Mouse (Mus musculus) heart, embryonic 15.5 days (tissue): ENCODE measurements around the gene Snx21. TPM values are rescaled to one million over a fixed set of nuclear protein-coding genes. Genes with fewer than 3 reads are reported as not detected.
A peak's percentile ranks its signal among the peaks of the same experiment; 100 is the strongest.

Experiments
- ATAC-seq: fragments of 200-750 bp; cut with Nextera tagmentation; replicated peaks from 2 replicates; pipeline ENCODE4 v1.8.0; 2017; ENCODE audit warnings: low read depth, moderate TSS enrichment; ENCODE audit not compliant: insufficient number of reproducible peaks, insufficient read depth, low FRiP score
- H3K27ac ChIP-seq: fragments of 300-500 bp; sonication (generic); 2 replicates; pipeline ENCODE4 v1.5.1; 2015; ENCODE audit warnings: mild to moderate bottlenecking, inconsistent platforms
- H3K27me3 ChIP-seq: fragments of 300-500 bp; sonication (generic); 2 replicates; pipeline ENCODE4 v1.6.1; 2015; ENCODE audit warnings: inconsistent platforms
- H3K36me3 ChIP-seq: fragments of 300-500 bp; sonication (generic); 2 replicates; pipeline ENCODE4 v1.6.1; 2015; ENCODE audit warnings: mild to moderate bottlenecking, inconsistent platforms
- H3K4me1 ChIP-seq: fragments of 300-500 bp; sonication (generic); replicated peaks from 2 replicates; pipeline ENCODE4 v1.6.1; 2015; ENCODE audit warnings: inconsistent platforms
- H3K4me2 ChIP-seq: fragments of 300-500 bp; sonication (generic); 2 replicates; pipeline ENCODE4 v1.6.1; 2015; ENCODE audit warnings: inconsistent platforms, mild to moderate bottlenecking, moderate library complexity
- H3K4me3 ChIP-seq: fragments of 300-500 bp; sonication (generic); 2 replicates; pipeline ENCODE4 v1.5.1; 2015; ENCODE audit warnings: mild to moderate bottlenecking, inconsistent platforms
- H3K9ac ChIP-seq: fragments of 300-500 bp; sonication (generic); 2 replicates; pipeline ENCODE4 v1.6.1; 2015; ENCODE audit warnings: mild to moderate bottlenecking, inconsistent platforms
- H3K9me3 ChIP-seq: fragments of 300-500 bp; sonication (generic); replicated peaks from 2 replicates; pipeline ENCODE4 v1.6.1; 2016; ENCODE audit warnings: inconsistent platforms
- WGBS: fragments of 180-500 bp; shearing (Covaris S2); methylation state at CpG from one replicate; pipeline ENCODE4 v1.1.7; 2015; ENCODE audit warnings: mixed read lengths; 5-methylcytosine and 5-hydroxymethylcytosine counted together
- polyA plus RNA-seq: library from polyadenylated mRNA; unstranded; fragments of >200 nt; fragmentation: Nextera tagmentation; extraction: Ambion mirVana; gene quantifications from 2 replicates; pipeline ENCODE4 v1.2.1, GENCODE M21; 2015

Gene Snx21
- 42.5 and 43.4 TPM in 2 replicates for polyA plus RNA-seq

DNA sequence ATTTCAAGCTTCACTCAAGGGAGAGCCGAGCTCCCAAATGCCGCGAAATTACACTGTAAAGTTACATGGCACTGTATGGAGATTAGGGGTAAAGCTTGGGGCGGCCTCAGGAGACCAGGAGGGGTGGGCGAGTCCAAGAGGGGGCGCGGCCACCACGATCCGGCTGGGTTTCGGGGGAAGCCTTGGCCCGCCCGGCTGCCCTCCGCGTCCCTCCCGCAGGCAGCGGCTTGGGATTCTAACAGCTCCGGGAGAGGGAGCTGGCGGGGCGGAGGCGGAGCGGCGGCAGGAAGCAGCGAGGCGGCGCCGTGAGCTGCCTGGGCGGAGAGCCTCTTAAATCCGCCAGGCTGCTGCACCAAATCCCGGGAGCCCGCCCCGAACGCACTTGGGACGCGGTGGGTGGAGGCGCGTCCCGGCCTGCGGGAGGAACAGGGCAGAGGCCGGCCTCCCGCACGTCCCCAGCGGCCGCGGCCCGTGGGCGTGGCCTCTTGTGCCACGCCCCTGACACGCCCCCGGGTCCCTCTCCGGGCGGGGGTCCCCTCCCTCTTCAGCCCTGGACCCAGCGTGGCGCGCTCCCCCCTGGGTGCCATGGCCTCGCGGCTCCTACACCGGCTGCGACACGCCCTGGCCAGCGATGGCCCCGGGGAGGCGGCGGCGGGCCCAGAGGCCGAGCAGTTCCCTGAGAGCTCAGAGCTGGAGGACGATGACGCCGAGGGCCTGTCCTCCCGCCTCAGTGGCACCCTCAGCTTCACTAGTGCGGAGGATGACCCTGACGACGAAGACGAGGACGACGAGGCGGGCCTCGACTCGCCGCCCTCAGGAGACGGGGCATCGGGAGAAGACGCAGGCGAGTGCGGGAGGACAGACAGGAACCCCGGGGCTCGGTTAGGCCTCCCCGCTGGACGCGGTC lies at the start of gene Snx21:
Snx21 (plus strand) TSS at position 343 of the 907 bp plus-strand sequence.
- peak within 1 kb of the TSS; percentile 78 for H3K4me2 ChIP-seq
- H3K9me3 ChIP-seq: no peaks in the 10 kb centered on the region
- peak; percentile 94 for ATAC-seq
- peaks cover 26% of the 10 kb centered on the region for H3K4me1 ChIP-seq
- peak within 1 kb of the TSS; percentile 76 for H3K4me3 ChIP-seq
- WGBS: under 1% methylated on average over 88 of the region's 89 CpGs
- peaks cover 12% of the 10 kb centered on the region for H3K36me3 ChIP-seq
- H3K9ac ChIP-seq: peak within 1 kb of the TSS; percentile 92
- H3K27ac ChIP-seq: peak within 1 kb of the TSS; percentile 96
- H3K27me3 ChIP-seq: no peaks in the 10 kb centered on the region

DNA sequence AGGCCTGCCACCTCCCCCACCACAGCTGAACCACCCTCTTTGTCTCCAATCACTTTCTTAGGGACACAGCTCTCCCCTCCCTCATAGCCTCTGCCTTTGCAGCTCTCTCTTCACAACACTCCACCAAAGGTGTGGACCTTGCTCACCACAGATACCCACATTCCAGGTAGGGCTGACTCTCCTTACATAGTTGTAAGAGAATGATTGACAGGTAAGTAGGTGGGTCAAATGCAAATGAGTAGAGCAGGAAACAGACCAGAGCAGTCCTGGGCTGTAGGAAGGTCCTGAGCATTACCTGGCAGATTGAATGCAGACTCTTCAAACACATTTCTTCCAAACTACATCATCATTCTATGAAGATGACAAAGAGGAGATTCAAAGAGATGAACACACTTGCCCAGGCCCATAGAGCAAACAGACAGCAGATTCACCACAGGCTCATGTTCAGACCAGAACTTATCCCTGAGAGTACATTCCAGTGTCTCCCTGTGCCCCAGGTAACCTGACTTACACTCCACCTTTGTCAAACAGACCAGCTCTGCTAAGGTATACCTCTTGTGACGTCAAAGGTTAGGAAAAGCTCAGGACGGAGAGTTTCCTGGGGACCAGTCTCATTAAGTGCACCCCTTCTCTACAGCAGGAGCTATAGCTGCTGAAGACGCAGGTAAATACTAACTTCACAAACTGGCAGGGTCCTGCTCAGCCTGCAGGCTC lies 48.1 kb upstream of the Snx21 start:
- Histone ChIP-seq H3K27ac (no peak overlapping the region), H3K27me3 (no peaks in the 10 kb centered on the region), H3K9ac (no peak overlapping the region), H3K4me1 (no peaks in the 10 kb centered on the region), H3K4me2 (no peak overlapping the region), H3K4me3 (no peak overlapping the region), H3K9me3 (no peaks in the 10 kb centered on the region), H3K36me3 (no peaks in the 10 kb centered on the region)
- 64% methylated on average over 3 of the region's 3 CpGs for WGBS
- no peak for ATAC-seq

DNA sequence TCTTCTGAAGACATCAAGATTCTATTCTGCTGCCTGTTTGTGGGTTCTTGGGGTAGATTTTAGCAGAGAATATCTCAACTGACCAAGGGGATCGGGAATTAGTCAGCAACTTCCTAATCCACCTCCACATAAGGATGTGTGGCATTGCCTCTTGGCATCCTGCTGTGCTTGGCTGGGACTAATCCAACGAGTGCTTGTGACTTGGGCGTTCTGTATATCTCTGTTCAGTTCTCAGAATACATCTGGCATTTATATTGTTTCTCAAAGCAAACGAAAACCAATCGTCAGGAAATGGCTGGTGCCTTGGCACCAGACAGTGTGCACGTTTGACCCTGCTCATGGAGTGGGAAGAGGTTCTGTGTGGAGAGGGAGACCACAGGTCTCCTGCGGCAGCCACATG lies 45.7 kb upstream of the Snx21 start:
- no peak for ATAC-seq
- H3K36me3 ChIP-seq: no peaks in the 10 kb centered on the region
- 52% methylated on average over 7 of the region's 7 CpGs for WGBS
- H3K9ac ChIP-seq: no peak overlapping the region
- H3K27ac ChIP-seq: no peak overlapping the region
- no peak overlapping the region for H3K4me3 ChIP-seq
- no peaks in the 10 kb centered on the region for H3K9me3 ChIP-seq
- H3K27me3 ChIP-seq: no peaks in the 10 kb centered on the region
- peaks cover 2% of the 10 kb centered on the region; the same call in 1 of the 2 replicates for H3K4me1 ChIP-seq
- no peak overlapping the region for H3K4me2 ChIP-seq

DNA sequence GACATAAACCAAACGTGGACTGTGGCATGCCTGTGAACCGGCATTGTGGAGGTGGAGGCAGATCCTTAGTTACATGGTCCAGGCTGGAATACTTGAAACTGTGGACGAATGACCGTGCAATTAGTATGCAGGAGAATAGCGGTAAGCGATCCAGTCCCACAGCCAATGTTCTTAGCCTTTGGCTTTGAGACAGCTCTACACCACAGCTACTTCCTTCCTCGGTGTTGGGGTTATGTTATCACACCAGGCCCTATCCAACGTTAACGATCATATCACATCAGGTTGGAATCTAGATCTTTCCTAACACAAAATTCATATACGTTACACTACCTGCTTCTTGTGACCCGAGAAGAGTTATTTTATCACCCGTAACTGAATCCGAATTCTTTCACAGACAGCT lies 40.6 kb upstream of the Snx21 start:
- peaks cover 25% of the 10 kb centered on the region; the same call in 1 of the 2 replicates for H3K36me3 ChIP-seq
- WGBS: 59% methylated on average over 13 of the region's 13 CpGs
- peak overlapping the region; percentile 98 for H3K4me3 ChIP-seq
- peaks cover 23% of the 10 kb centered on the region for H3K4me1 ChIP-seq
- no peaks in the 10 kb centered on the region for H3K9me3 ChIP-seq
- H3K9ac ChIP-seq: peak overlapping the region; percentile 98
- ATAC-seq: no peak
- H3K4me2 ChIP-seq: peak overlapping the region; percentile 86
- H3K27ac ChIP-seq: no peak overlapping the region
- no peaks in the 10 kb centered on the region for H3K27me3 ChIP-seq

DNA sequence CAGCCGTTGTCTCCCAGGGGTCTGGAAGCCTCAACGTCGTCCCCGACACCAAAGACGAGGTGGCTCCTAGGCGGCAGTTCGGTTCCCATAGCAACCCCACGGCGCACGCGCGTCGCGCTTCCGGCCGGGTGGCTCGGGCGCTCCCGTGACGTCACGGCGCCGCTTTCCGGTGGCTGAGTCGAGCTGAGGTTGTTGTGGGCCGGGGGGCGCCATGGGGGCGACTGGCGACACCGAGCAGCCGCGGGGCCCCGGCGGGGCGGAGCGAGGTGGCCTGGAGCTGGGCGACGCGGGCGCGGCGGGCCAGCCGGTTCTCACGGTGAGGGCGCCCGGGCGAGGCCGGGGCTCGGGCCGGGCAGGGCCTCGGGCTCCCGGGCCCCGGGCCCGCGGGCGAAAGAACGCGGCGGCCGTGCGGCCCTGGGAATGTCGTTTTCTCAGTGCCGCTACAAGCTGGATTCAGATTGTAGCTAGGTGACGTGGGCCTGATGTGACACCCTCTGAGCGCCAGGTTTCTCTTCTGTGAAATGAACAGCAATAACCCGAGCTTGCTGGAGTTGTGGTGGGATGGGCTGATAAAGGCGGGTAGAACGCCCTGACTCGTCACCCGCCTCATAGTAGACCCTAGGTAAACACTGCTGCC lies 39.7 kb upstream of the Snx21 start, which contains the start of the genes Wfdc3 and Dnttip1:
Wfdc3 (minus strand) TSS at position 89 of the 637 bp plus-strand sequence.
Dnttip1 (plus strand) TSS at position 141 of the 637 bp plus-strand sequence.
- WGBS: under 1% methylated on average over 70 of the region's 70 CpGs
- peak; percentile 84 for ATAC-seq

DNA sequence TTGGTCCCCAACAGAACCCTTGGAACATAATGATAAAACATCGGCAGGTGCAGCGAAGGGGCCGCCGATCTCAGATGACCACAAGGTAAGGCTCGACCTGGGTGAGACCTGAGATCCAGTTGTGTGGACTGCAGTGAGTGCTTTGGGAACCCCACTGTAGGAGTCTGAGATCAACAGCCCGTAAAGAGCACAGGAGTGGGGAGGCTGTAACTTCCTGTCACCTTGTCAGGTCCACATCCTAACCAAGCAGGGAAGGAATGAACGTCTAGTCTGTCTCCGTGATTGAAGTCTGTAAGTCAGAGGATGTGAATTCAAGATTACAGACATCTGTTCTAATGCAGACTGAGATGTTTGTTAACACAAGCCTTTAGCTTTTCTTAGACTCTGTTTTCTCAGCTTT lies 38.9 kb upstream of the Snx21 start:
- peaks cover 42% of the 10 kb centered on the region; the same call in 1 of the 2 replicates for H3K36me3 ChIP-seq
- no peak for ATAC-seq
- peak overlapping the region; percentile 98 for H3K9ac ChIP-seq
- no peak overlapping the region for H3K27ac ChIP-seq
- 31% methylated on average over 8 of the region's 8 CpGs for WGBS
- no peaks in the 10 kb centered on the region for H3K9me3 ChIP-seq
- no peaks in the 10 kb centered on the region for H3K27me3 ChIP-seq
- H3K4me2 ChIP-seq: peak overlapping the region; percentile 86
- H3K4me3 ChIP-seq: peak overlapping the region; percentile 98
- peaks cover 23% of the 10 kb centered on the region for H3K4me1 ChIP-seq

More for the DNA sequence above, 39.7 kb upstream of the Snx21 start, which contains the start of the genes Wfdc3 and Dnttip1:
- Histone ChIP-seq H3K4me2 (peak within 1 kb of the TSS; percentile 86), H3K27ac (peak within 1 kb of the TSS; percentile 85), H3K4me1 (peaks cover 23% of the 10 kb centered on the region), H3K36me3 (peaks cover 34% of the 10 kb centered on the region; the same call in 1 of the 2 replicates), H3K27me3 (no peaks in the 10 kb centered on the region), H3K4me3 (peak within 1 kb of the TSS; percentile 98), H3K9ac (peak within 1 kb of the TSS; percentile 98), H3K9me3 (no peaks in the 10 kb centered on the region)

DNA sequence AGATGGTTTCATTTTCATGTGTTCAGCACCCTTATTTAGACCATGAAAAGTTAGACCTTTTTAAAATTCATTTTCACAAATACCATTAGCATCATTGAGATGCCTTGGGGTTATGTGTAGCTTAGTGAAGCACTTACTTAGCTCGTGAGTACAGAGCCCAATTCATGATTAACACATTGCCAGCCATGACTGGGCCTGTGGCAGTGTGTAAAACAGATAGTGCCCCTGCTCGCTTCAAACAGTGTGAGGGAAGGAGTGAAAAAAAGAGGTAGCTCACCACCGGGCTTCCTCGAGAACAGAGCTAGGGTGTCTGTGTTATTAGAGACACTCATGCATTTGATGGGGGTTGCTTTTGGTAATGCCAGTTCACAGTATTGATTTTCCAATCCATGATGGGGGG lies 37.4 kb upstream of the Snx21 start:
- H3K36me3 ChIP-seq: peaks cover 52% of the 10 kb centered on the region
- H3K4me1 ChIP-seq: peaks cover 25% of the 10 kb centered on the region
- no peaks in the 10 kb centered on the region for H3K9me3 ChIP-seq
- H3K4me3 ChIP-seq: no peak overlapping the region
- WGBS: 79% methylated on average over 4 of the region's 4 CpGs
- no peak overlapping the region for H3K4me2 ChIP-seq
- H3K27me3 ChIP-seq: no peaks in the 10 kb centered on the region
- H3K27ac ChIP-seq: no peak overlapping the region
- H3K9ac ChIP-seq: no peak overlapping the region
- no peak for ATAC-seq

DNA sequence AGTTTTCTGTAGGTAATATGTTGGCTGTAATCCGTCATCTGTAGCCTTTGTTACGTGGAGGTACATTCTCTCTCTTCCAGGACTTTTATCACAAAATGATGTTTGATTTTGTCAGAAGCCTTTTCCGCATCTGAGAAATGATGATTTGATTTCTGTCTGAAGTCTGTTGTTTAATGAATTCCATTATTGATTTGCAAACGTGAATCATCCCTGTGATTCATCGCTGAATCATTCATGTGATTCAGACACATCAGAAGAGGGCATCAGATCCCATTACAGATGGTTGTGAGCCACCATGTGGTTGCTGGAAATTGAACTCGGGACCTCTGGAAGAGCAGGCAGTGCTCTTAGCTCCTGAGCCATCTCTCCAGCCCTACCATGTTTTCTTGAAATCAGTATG lies 36.6 kb upstream of the Snx21 start:
- H3K4me1 ChIP-seq: peaks cover 30% of the 10 kb centered on the region
- no peak overlapping the region for H3K4me3 ChIP-seq
- H3K4me2 ChIP-seq: no peak overlapping the region
- H3K9me3 ChIP-seq: no peaks in the 10 kb centered on the region
- no peak overlapping the region for H3K9ac ChIP-seq
- H3K27ac ChIP-seq: no peak overlapping the region
- H3K36me3 ChIP-seq: peaks cover 58% of the 10 kb centered on the region
- no peaks in the 10 kb centered on the region for H3K27me3 ChIP-seq
- ATAC-seq: no peak
- WGBS: 88% methylated on average over 6 of the region's 6 CpGs

DNA sequence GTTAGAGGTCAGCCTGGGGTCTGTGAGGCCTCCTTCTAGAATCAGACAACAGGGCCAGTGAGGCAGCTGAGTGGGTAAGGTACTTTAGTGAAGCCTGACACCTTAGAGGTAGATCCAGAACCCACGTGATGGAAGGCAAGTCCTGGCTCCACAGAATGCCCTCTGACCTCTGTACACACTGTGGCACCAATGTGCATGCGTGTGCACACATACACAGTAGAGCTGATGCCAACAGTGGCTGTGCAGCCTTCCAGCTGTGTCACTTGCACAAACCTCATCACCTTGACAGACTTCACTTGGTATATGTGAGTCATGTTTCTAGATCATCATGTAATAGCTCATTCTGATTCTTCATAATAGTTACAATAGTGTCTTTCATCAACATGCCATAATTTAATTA lies 33.2 kb upstream of the Snx21 start:
- Histone ChIP-seq H3K9ac (no peak overlapping the region), H3K4me1 (peaks cover 33% of the 10 kb centered on the region), H3K27ac (no peak overlapping the region), H3K4me2 (no peak overlapping the region), H3K36me3 (peaks cover 91% of the 10 kb centered on the region), H3K27me3 (no peaks in the 10 kb centered on the region), H3K9me3 (no peaks in the 10 kb centered on the region), H3K4me3 (no peak overlapping the region)
- ATAC-seq: no peak
- 93% methylated on average over 2 of the region's 2 CpGs for WGBS

DNA sequence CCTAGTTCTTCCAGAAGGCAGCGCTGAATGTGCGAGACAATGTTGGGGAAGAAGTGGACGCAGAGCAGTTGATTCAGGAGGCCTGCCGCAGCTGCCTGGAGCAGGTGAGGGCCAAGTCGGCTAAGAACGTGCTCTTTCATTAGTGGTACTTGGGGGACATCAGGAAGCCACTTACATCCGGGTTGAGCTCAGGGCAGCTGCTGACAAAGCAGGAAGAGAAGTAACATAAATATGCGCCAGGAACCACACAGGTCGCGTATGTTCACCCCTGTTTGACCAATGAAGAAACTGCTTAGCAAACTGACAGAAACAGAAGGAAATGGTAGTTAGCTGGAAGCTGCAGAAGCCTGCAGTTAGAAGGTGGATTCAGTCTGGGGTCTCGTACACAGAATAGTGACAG lies 31.5 kb upstream of the Snx21 start:
- H3K36me3 ChIP-seq: peaks cover 92% of the 10 kb centered on the region
- no peaks in the 10 kb centered on the region for H3K27me3 ChIP-seq
- no peak for ATAC-seq
- 75% methylated on average over 11 of the region's 11 CpGs for WGBS
- peaks cover 29% of the 10 kb centered on the region for H3K4me1 ChIP-seq
- H3K4me3 ChIP-seq: no peak overlapping the region
- no peak overlapping the region for H3K9ac ChIP-seq
- H3K27ac ChIP-seq: peak overlapping the region; percentile 87
- H3K4me2 ChIP-seq: no peak overlapping the region
- no peaks in the 10 kb centered on the region for H3K9me3 ChIP-seq

DNA sequence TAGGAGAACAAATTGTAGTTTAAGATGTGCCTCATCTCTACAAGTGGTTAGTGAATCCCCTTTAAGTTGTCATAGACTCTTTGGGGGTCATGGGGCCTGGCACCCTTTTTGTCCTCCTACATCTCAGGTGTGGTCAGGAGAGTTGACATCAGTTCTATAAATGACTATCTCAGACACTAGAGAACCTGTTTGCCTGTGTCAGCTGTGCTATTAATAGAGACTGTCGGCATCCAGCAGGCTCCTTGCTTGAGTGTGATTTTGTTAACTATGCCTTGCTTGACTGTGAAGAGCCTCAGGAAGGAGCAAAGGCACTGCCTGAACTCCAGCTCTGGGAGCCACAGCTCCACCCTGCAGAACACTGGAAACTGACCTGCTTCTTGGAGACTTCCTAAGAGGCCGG lies 30.8 kb upstream of the Snx21 start:
- H3K9me3 ChIP-seq: no peaks in the 10 kb centered on the region
- H3K4me1 ChIP-seq: peaks cover 29% of the 10 kb centered on the region
- H3K36me3 ChIP-seq: peaks cover 90% of the 10 kb centered on the region
- H3K4me3 ChIP-seq: no peak overlapping the region
- H3K9ac ChIP-seq: no peak overlapping the region
- peak overlapping the region; percentile 87 for H3K27ac ChIP-seq
- WGBS: 45% methylated on average over 2 of the region's 2 CpGs
- peak; percentile 82 for ATAC-seq
- H3K4me2 ChIP-seq: 0 out of 2 replicates have a peak overlapping the region, but pooled peaks have one; percentile 4
- no peaks in the 10 kb centered on the region for H3K27me3 ChIP-seq
